Mouse (Mus musculus) E14TG2a.4 (cell line): ENCODE measurements around the gene Limd2.

Experiments
- H3K27me3 ChIP-seq: 2 replicates; pipeline ENCODE4 v1.6.1; 2014; ENCODE audit warnings: low read length, control low read depth; ENCODE audit not compliant: insufficient read depth
- H3K36me3 ChIP-seq: 2 replicates; pipeline ENCODE4 v1.6.1; 2014; ENCODE audit warnings: low read length, control low read depth; ENCODE audit not compliant: insufficient read depth
- H3K4me1 ChIP-seq: replicated peaks from 2 replicates; pipeline ENCODE4 v1.6.1; 2014; ENCODE audit warnings: low read depth, low read length, control low read depth
- H3K4me3 ChIP-seq: replicated peaks from 2 replicates; pipeline ENCODE4 v1.5.1; 2014; ENCODE audit warnings: mild to moderate bottlenecking, low read length
- H3K9me3 ChIP-seq: 2 replicates; pipeline ENCODE4 v1.6.1; 2014; ENCODE audit warnings: low read length, control low read depth
- CTCF ChIP-seq: conservative IDR thresholded peaks from 2 replicates; pipeline ENCODE4 v1.5.1; 2014; ENCODE audit warnings: low read length
- NANOG ChIP-seq: IDR thresholded peaks from 2 replicates; pipeline ENCODE4 v1.6.1; 2014; ENCODE audit warnings: borderline replicate concordance, low read length, mixed read lengths
- POU5F1 ChIP-seq: IDR thresholded peaks from 2 replicates; pipeline ENCODE4 v1.6.1; 2014; ENCODE audit warnings: low read length, borderline replicate concordance

Limd2 gene

GRCm38 (mm10) chr11:106159921-106160840, 479 bp downstream of the Limd2 start:
- Histone ChIP-seq H3K36me3 (peaks cover 53% of the 10 kb centered on the region), H3K4me1 (peaks cover 42% of the 10 kb centered on the region), H3K27me3 (peaks cover 39% of the 10 kb centered on the region), H3K9me3 (no peaks in the 10 kb centered on the region), H3K4me3 (peak overlapping the region; percentile 85)
- TF ChIP-seq CTCF (no peak), POU5F1 (no peak), NANOG (no peak)

GRCm38 (mm10) chr11:106159216-106159920, 1.3 kb downstream of the Limd2 start:
- peak overlapping the region; percentile 85 for H3K4me3 ChIP-seq
- peaks cover 39% of the 10 kb centered on the region for H3K27me3 ChIP-seq
- peaks cover 53% of the 10 kb centered on the region for H3K36me3 ChIP-seq
- H3K9me3 ChIP-seq = no peaks in the 10 kb centered on the region
- TF ChIP-seq POU5F1 = no peak
- no peak for TF ChIP-seq CTCF
- no peak for TF ChIP-seq NANOG
- peaks cover 37% of the 10 kb centered on the region for H3K4me1 ChIP-seq

GRCm38 (mm10) chr11:106158930-106159215, 1.8 kb downstream of the Limd2 start:
- Histone ChIP-seq H3K36me3 (peaks cover 53% of the 10 kb centered on the region), H3K4me1 (peaks cover 33% of the 10 kb centered on the region), H3K4me3 (peak overlapping the region; percentile 85), H3K27me3 (peaks cover 39% of the 10 kb centered on the region), H3K9me3 (no peaks in the 10 kb centered on the region)
- TF ChIP-seq CTCF = no peak
- TF ChIP-seq POU5F1 = no peak
- TF ChIP-seq NANOG = no peak

GRCm38 (mm10) chr11:106158081-106158929, 2.4 kb downstream of the Limd2 start:
- peaks cover 39% of the 10 kb centered on the region for H3K27me3 ChIP-seq
- H3K4me3 ChIP-seq = peak overlapping the region; percentile 85
- peaks cover 53% of the 10 kb centered on the region for H3K36me3 ChIP-seq
- no peaks in the 10 kb centered on the region for H3K9me3 ChIP-seq
- TF ChIP-seq POU5F1 (no peak), CTCF (peak; percentile 7; the same call in 1 of the 2 replicates)
- peaks cover 33% of the 10 kb centered on the region for H3K4me1 ChIP-seq

- TF ChIP-seq NANOG = no peak
- TF ChIP-seq CTCF = no peak
- no peak for TF ChIP-seq POU5F1
- no peaks in the 10 kb centered on the region for H3K9me3 ChIP-seq
Observed at GRCm38 (mm10) chr11:106157154-106157553, 3.5 kb downstream of the Limd2 start.

GRCm38 (mm10) chr11:106156257-106156656, 4.4 kb downstream of the Limd2 start:
- TF ChIP-seq NANOG (no peak), CTCF (no peak), POU5F1 (no peak)
- Histone ChIP-seq H3K4me3 (no peak overlapping the region), H3K27me3 (peaks cover 29% of the 10 kb centered on the region), H3K36me3 (peaks cover 69% of the 10 kb centered on the region), H3K9me3 (no peaks in the 10 kb centered on the region), H3K4me1 (peaks cover 27% of the 10 kb centered on the region)

More at GRCm38 (mm10) chr11:106157154-106157553, 3.5 kb downstream of the Limd2 start:
- H3K4me1 ChIP-seq = peaks cover 33% of the 10 kb centered on the region
- peaks cover 37% of the 10 kb centered on the region for H3K27me3 ChIP-seq
- H3K4me3 ChIP-seq = no peak overlapping the region
- H3K36me3 ChIP-seq = peaks cover 60% of the 10 kb centered on the region

- TF ChIP-seq NANOG = no peak
- TF ChIP-seq CTCF = no peak
- no peak for TF ChIP-seq POU5F1
- Histone ChIP-seq H3K36me3 (peaks cover 74% of the 10 kb centered on the region), H3K9me3 (no peaks in the 10 kb centered on the region), H3K4me3 (no peak overlapping the region), H3K27me3 (peaks cover 26% of the 10 kb centered on the region), H3K4me1 (peaks cover 22% of the 10 kb centered on the region)
Observed at GRCm38 (mm10) chr11:106155761-106156160, 4.9 kb downstream of the Limd2 start.

GRCm38 (mm10) chr11:106154770-106155169, 5.9 kb downstream of the Limd2 start:
- peaks cover 16% of the 10 kb centered on the region for H3K4me1 ChIP-seq
- TF ChIP-seq NANOG (no peak), CTCF (no peak), POU5F1 (no peak)
- peaks cover 83% of the 10 kb centered on the region for H3K36me3 ChIP-seq
- no peaks in the 10 kb centered on the region for H3K9me3 ChIP-seq
- H3K4me3 ChIP-seq = no peak overlapping the region
- peaks cover 20% of the 10 kb centered on the region for H3K27me3 ChIP-seq
